Mouse (Mus musculus) small intestine, adult 2 months (tissue): Measurements from ENCODE around the gene Olfr473.

ENCODE experiments used
- CTCF ChIP-seq: fragments of 200-500 bp; IDR thresholded peaks from 2 replicates; pipeline ENCODE4 v1.5.1; 2012; ENCODE audit warnings: low read depth, mild to moderate bottlenecking, control low read depth, inconsistent platforms, low read length, moderate library complexity, mixed read lengths; ENCODE audit not compliant: insufficient replicate concordance, insufficient read length; ENCODE audit errors: extremely low read depth
- POLR2A ChIP-seq: fragments of 200-500 bp; IDR thresholded peaks from 2 replicates; pipeline ENCODE4 v1.6.1; 2012; ENCODE audit warnings: low read depth, mild to moderate bottlenecking, control low read depth, inconsistent platforms, low read length, moderate library complexity

GRCm38 (mm10) chr7:107964503-107964902 lies 34.3 kb downstream of the Olfr473 start, which contains the start of gene Olfr476:
- no peak for TF ChIP-seq CTCF
- TF ChIP-seq POLR2A, result no peak
